Mouse (Mus musculus) frontal cortex, postnatal 14 days (tissue): ENCODE measurements around the gene Nos1ap.
A peak's percentile ranks its signal among the peaks of the same experiment; 100 is the strongest.

Experiments
- DNase-seq, 2 experiments: peaks; one replicate each; pipeline ENCODE4 v3.0.0; 2022; ENCODE audit warnings: low spot score in 2 of 2

The Nos1ap gene

DNA sequence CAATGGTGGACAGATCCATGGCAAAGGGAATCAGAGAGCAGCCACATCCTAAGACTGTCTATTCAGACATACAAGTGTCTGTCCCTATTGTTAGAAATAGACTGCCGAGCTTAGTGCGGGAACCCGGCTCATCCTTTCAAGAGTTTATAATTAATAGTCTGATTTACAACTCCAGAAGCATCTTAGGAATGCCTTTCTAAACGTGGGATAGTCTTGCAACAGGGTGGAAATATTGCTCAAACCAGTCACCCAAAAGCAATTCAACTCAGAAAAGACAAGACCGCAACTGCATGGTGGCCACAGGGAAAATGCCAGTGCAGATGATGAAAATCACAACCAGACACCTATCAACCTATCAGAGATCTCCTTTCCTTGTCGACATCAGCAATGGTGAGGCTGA, 173.5 kb downstream of the Nos1ap start:
- DNase-seq: no peak

GRCm38 (mm10) chr1:170415395-170415794, 174.3 kb downstream of the Nos1ap start:
- no peak for DNase-seq

GRCm38 (mm10) chr1:170410402-170411191, 179.1 kb downstream of the Nos1ap start:
- DNase-seq: no peak

- DNase-seq: no peak
Measured at GRCm38 (mm10) chr1:170409091-170409490, 180.6 kb downstream of the Nos1ap start.

DNA sequence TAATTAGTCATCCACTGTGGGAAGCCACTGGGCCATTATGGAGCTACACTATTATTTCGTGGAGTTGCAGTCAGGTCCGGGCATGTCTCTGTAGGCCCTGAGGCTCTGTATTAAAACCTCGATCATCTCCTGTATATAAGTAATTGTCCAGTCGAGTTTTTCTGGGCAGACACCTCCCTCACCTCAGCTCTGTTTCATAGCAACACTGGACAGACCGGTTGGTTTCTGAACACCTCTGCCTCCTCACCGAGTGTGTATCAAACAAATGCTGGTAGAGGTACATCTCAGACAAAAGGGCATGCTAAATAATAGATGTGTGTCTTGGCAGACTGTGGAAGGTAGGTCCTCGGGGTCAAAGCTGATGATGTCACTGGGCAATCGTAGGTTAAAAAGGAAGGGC, 182.7 kb downstream of the Nos1ap start:
- DNase-seq: no peak

GRCm38 (mm10) chr1:170405152-170405551, 184.5 kb downstream of the Nos1ap start:
- DNase-seq: no peak

- no peak for DNase-seq
Measured at GRCm38 (mm10) chr1:170402682-170403081, 187.0 kb downstream of the Nos1ap start.

- DNase-seq: no peak
Measured at GRCm38 (mm10) chr1:170398866-170399265, 190.8 kb downstream of the Nos1ap start.

- DNase-seq: no peak
Measured at GRCm38 (mm10) chr1:170395101-170395500, 194.6 kb downstream of the Nos1ap start.

GRCm38 (mm10) chr1:170394641-170395040, 195.0 kb downstream of the Nos1ap start:
- no peak for DNase-seq

GRCm38 (mm10) chr1:170392771-170393728, 196.6 kb downstream of the Nos1ap start:
- no peak for DNase-seq

GRCm38 (mm10) chr1:170387180-170387912, 202.3 kb downstream of the Nos1ap start:
- DNase-seq: peak; percentile 39 to 54

GRCm38 (mm10) chr1:170385416-170385815, 204.2 kb downstream of the Nos1ap start:
- no peak for DNase-seq

GRCm38 (mm10) chr1:170383530-170383929, 206.1 kb downstream of the Nos1ap start:
- DNase-seq: no peak

DNA sequence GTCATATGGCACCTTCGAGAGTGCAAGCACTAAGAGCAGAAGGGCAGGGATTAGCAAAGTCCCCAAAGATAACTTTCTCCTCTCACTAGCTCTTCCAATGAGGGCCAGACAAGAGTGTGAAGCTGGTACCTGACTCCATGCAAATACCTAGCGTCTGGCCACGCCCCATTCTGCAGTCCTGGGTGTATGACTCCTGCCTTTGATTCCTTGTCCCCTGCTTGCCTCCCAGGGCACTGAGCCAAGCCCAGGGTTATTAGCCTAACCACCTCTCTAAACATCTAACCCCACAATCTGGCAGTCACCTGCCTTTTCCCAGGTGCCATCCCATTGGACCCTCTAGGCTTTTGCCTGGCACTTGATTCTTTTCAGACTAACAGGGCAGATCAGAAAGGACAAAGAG, 208.2 kb downstream of the Nos1ap start:
- no peak for DNase-seq

DNA sequence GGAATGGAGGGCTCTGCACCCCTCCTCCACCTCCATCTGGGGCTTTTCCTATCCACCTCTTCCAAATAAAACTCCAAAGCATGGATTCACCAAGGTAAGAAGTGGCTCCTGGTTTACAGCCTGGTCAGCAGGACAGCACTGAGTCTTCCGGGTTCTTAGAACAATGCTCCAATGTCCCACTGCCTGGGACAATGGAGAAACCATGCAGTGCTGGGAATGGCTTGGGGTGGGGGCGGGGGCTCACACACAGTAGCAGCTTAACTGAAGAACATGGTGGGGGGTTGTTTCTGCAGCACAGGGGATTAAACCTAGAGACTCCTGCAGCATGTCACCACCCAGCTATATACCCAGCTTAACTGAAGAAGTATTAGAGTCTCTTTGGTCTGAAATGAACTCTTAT, 209.2 kb downstream of the Nos1ap start:
- no peak for DNase-seq

DNA sequence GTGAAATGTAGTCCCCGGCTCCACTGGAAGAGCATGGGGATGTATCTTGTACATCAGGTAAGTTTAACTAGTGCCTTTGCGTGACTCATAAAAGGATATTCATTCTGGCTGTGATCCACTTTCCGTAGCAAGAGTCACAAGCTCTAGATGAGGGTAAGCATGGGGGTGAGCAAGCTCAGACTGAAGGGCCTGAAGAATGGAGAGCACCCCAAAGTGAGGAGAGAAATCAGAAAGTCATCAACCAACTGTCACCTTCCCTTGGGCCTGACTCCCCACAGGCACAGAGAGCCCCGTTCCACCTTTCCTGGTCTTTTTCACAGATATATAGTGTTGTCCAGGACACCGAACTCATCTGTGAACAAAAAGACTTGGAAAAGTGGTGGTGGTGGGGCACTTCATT, 213.9 kb downstream of the Nos1ap start:
- no peak for DNase-seq

DNA sequence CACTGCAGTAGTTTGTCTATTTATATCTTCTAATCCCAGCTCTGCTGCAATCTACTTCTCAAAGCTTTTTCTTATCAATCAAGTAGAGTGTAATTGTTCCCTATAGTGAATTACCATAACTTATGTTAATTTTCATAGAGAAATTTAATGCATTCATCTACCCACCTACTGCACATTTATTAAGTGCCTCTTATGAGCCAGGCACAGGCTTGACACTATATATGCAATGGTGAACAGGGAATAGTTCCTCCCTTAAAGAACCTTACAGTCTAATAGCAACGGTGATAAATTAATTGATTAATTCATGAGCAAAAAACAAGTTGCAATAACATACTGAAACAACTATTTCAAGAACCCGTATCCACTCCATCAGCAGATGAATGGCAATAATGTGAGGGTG, 215.9 kb downstream of the Nos1ap start:
- DNase-seq: no peak

- no peak for DNase-seq
Measured at GRCm38 (mm10) chr1:170371191-170371792, 218.4 kb downstream of the Nos1ap start.

DNA sequence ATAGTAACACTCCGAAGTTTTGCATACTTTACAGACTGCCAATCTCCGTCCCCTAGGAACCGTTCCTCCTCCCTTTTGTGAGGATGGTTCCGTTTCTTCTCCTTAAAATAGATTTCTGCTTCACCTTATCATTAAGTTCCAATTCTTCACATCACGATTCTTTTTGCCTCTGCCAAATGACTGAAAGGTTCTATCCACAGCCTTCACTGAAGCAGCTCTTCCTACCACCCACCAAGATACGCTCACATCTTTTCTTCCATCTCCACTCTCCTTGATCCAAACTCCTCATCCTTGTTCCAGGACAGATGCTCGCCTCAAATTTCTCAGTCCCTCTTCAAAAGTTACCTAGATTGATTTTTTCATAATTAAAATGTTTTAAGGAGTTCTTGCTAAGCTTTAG, 220.8 kb downstream of the Nos1ap start:
- DNase-seq: no peak

GRCm38 (mm10) chr1:170366981-170367700, 222.5 kb downstream of the Nos1ap start:
- no peak for DNase-seq
